Mouse (Mus musculus): ENCODE measurements around the gene Pfn4.

GRCm38 (mm10) chr12:4784466-4784865, 15.6 kb downstream of the Pfn4 start:
- TF ChIP-seq CTCF (IDR thresholded peaks at IDR 0.05; ENCODE audit: borderline replicate concordance, insufficient read depth, low read depth, low read length) (no peak), POLR2A (IDR thresholded peaks at IDR 0.05; ENCODE audit: borderline replicate concordance, insufficient read depth, low read length) (no peak)
